Mouse (Mus musculus) right cerebral cortex, postnatal 10 days (tissue): ENCODE measurements around the gene Ash1l.

ENCODE experiments used
- DNase-seq, 2 experiments: peaks; one replicate each; pipeline ENCODE4 v3.0.0; 2021; ENCODE audit warnings: low spot score in 2 of 2

The Ash1l gene

DNA sequence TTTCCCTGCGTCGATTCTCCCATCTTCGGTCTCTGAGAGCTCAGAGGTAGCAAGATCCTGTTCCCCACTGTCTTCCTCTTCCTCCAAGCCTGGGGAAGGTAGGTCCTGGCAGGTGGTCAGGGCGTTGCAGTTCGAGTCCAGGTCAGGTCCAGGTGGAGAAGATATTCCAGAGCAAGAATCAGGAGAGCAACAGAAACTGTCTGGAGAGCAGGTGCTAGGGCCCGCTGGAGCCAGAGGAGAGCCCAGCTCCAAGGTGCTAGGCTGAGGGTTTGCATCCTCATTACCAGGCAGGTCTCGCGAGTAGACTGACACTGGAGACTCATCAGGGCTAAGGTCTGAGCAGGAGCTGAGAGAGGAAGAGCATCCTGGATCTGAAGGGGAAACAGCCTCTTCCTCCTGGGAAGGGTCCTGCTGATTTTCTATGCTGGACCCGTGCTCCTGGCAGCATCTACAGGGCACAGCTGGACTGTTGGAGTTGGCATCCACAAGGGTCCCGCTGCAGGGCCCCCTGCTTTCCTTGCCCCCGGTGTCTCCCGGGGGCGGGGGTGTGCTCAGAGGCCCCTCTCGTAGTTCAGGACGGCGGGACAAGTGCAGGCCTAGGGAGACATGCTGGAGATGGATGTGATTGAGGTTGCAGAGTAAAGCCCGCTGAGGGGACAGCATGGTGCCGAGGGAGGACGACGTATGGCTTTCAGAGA lies 141.5 kb downstream of the Ash1l start:
- peak in 1 of 2 experiments; percentile 52 for DNase-seq

DNA sequence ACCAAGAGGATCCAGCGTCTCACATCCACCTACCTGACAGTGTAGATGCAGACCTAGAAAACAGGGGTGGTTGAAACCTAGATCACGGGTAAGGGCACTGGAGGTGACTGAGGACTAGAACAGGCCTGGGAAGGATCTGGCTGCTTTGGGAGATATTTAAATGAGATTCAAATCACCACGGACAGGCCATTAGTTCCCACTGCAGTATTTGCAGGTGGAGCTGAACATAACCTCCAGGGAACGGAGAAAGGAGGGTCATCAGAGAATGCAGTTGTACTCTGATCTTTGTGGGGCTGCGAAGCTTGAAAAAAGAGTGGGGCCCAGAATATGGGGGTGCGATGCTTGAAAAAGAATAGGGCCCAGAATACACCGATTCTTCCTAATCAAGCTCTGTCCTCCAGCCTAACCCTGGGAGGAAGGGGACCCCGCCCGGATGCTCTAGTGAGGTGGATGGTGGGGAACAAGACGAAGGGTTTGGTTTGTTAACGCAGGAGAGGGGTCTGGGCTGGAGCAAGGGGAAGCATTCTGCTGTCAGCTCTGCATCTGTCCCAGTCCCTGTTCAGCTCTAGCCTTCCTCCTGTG lies 142.2 kb downstream of the Ash1l start:
- peak in 1 of 2 experiments; percentile 52 for DNase-seq

DNA sequence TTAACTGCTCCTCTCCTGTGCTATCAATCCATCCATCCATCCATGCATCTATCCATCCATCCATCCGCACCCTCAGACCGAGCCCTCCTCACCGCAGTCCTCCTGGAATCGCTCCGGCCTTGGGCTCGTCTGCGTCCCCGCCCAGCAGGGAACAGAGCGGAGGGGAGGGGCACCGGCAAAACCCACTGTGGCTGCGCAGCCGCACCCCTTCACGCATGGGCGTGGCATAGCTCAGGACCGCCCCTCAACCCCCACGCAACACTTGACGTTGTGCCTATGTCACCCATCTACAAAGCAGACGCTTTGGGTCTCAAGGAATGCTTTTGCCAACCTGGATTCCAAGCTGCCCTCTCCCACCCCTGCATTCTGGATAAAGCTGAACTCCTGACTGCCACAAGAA lies 142.8 kb downstream of the Ash1l start, which contains the start of gene Rusc1:
Gene Rusc1 (minus strand): TSS at position 137 of the 400 bp plus-strand sequence.
- peak; percentile 96 to 97 for DNase-seq

DNA sequence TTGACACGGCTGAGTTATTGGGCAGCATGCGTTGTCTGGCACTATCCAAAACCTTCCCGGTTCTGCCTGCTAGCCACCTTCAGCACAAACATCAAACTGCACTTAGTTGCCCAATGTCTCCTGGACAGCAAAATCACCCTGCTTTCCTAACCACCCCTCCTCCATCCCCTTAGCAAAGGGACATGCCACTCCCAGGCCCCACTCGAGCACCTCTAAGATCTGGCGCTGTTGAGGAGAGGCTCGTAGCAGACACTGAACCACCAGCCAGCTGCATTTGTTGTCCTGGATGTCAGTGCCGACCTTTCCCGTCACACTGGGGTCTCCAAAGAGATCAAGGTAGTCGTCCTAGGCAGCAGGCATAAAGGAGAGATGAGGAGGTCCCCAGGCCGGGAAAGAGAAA lies 143.6 kb downstream of the Ash1l start:
- no peak for DNase-seq

DNA sequence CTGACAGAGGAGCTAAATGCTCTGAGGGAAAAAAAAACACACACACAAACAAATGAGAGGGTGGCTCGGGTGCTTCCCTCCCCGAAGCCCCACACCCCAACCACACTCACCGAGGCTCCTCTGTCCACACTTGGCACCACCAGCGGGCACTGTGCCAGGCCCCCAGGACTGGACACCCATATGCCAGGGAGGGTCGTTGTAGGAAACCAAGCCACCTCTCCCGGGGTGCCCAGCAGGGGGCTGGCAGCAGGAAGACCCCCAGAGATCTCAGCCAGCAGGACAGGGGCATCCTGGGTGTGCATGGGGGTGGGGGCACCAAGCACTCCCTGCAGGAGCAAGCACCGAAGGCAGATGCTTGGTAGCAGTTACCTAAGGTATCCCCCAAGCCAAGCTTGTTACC lies 150.4 kb downstream of the Ash1l start, which contains the start of gene Gm43738:
Gene Gm43738 (minus strand): TSS at position 289 of the 400 bp plus-strand sequence.
- peak; percentile 63 to 64 for DNase-seq

DNA sequence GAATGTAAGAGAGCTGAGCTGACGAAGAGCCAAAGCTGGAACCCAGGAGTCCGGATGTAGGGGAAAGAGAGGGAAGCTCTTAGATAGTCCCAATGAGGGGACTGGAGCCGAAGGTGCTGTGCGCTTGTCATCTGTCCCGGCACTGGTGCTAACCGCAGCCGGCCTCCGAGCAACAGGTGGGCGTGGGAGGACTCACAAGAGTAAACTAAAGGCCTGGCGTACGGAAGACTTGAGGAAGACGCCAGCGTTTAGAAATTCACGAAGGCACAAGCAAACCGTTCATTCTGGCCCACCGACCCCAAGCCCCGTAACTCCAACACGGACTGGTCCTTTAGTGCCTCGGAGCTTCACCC lies 151.0 kb downstream of the Ash1l start:
- DNase-seq: peak in 1 of 2 experiments; percentile 60

DNA sequence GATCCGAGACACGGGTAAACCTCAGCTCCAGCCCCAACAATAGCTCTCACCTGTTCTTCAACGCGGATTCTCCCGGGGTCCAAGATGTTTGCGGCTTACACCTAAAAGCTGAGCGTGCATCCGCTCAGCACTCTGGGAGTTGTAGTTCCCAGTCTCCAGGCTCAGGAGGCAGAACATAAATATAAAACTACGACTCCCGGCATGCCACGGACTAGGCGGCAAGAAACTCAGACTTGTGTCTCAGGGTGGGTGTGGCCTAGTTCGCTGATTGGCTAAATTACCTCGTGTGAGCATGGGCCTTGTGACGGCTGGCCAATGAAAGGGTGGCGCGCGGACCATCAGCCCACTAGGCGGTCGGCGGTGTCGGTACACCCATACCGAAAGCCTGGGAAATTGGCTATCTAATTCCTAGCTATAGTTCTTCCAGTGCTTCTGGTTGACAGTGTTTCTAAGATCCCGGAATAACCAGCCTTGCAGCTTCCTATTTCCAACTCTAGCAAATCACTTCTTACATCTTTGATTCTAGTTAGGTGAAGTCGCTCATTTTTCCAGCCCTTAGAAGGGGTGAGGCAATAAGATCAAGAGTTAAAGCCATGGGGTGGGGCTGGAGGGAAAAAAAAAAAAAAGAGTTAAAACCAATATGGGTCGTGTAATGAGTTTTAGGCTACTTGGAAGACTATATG lies 151.5 kb downstream of the Ash1l start, which contains the start of gene Fdps:
Gene Fdps (minus strand): TSS at position 148 of the 683 bp plus-strand sequence.
- DNase-seq: peak; percentile 98 to 100

DNA sequence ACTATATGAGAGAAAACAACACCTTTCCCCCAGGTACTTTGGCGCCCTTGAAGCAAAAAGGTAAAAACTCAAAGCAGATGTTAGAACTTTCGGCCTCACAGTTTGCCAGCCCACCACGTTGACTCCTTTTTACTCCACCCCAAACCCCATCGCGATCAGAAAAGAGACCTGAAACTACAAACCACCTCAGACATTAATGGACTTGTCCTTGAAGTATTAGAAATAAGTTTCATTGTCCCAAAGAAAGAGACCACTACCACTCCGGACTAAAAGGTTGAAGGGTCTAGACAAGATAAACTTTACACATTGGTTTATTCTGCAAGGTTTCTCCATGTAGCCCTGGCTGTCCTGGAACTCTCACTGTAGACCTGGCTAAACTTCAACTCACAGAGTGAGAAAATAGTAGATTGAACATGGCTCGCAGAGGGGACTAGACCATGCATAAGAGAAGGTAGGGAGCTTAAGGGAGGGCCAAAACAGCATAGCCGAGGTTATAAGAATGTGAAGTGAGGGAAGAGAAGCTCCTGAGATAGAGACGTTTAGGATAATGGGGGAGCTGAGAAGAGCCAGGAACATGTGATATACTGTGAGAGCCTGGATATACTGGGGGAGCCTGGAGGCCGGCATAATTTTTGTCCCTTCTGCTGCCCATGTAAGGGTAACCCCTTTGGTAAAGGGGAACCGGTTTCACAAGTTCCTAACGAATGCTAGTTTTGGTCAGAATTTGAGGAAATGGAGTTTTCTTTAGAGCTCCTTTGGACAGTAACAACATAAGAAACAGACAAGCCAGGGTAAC lies 152.3 kb downstream of the Ash1l start:
- DNase-seq: no peak

DNA sequence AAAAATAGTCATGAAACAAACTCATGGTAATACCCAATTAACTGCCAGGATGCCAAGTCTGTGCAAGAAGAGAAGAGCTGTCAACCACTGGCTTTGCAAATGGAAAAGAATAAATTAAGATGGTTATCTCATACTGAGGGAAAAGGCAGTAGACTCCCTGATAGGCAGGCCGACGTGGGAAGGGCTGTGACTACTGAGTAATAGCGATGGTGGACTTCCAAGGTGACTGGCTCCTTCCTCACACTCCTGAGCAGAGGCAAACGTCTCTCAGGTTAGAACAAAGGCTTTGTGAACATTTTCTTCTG lies 152.8 kb downstream of the Ash1l start:
- no peak for DNase-seq

DNA sequence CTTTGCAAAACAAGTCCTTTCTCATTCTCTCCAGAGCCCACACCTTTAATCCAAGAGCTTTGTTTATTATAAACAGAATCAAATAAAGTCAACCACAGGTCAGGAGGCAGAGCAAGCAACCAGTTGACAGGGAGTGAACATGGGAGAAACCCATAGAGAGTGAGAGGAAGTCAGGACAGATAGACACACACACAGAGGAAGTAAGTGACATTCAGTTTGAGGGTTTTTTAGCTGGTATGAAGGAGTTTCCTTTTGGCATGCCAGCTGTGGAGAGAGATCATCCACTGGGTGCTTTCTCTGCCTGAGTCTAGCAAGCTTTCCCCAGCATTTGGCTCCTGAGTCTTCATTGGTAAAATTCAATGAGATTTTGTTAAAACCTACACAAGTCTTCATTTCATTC lies 156.5 kb downstream of the Ash1l start:
- no peak for DNase-seq

DNA sequence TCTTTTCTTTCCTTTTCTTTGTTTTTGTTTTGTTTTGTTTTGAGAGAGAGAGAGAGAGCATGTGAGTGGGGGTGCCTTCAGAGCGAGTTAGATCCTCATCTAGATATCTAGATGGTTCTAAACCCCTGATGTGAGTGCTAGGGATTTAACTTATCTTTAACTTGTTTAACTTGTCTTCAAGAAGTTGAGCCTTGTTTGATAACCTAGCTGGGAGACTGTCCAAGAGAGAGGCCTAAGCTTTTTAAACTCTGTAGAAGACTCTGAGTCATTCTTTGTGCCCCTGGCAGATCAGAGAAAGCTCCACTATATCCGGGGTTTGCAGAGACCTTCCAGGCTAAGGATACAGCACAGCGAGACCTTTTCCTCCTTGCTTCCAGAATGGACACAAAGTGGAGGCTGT lies 157.1 kb downstream of the Ash1l start:
- DNase-seq: no peak

DNA sequence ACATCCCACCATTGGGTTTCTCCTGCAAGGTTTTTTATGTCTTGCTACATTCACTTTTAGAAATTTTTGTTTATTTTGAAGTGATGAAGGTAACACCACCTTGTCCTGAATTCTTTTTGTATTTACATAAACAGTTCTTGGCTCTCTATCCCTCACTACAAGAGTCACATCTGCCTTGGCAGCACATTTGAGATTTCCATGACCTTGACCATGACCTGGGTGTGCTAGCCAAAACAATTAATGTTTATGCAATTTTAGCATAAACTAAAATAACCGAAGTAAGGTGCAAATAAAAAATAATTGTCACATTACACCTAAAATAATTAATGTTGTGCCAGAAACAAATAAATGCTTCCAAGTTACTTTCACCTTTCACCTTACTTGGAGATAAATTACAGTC lies 157.7 kb downstream of the Ash1l start:
- DNase-seq: no peak

DNA sequence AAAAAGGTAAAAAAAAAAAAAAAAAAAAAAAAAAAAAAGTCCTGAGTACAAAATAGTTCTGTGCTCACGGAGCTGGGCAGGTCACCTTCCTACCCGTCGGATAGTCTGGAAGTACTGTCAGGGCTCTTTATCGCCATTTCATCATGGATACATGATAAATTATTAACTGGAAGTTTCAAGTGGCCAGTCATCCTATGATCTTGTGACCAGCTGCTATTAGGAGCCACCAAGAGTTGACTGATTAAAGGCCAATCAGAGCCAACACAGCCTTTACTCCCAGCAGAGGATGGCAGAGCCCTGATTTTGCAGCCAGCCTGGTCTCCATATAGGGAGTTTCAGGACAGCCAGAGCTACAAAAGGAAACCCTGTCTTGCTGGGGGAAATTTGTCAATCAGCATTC lies 162.6 kb downstream of the Ash1l start:
- no peak for DNase-seq

DNA sequence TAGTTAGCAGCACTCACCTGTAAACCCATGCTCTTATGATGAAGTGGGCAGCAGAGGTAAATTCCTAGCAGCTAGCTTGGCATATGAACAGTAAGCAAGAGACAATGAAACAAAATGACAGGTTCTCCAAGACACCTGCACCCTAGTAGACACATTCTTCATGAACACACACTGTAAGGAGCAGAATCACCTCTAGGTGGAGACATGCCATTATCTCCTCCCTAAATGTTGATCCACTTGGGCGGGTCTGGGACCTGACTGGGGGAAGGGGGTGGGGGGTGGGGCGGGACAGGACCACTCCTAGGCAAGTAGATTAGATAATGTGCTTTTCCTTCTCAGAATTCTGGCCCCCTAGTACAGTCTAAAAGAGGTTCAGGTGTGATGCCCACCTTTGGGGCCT lies 165.1 kb downstream of the Ash1l start:
- DNase-seq: no peak

DNA sequence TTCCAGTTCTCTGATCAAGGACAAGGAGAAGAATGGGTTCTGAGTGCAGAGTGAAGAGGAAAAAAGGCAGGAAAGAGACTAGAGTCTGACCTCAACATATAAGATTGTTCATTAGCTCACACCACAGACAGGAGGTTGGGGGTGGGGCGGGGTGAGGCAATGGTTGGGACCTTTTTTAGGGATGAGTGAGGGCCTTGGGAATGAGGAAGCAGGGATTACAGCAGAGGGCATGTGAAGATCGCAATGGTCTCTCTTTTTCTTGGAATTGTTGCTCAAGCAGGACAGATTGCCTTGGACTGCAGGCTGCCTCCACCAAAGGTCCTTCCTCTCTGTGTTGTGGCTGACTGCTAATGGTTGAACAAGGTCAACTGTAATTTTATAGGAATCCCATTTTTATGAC lies 172.9 kb downstream of the Ash1l start:
- DNase-seq: no peak

DNA sequence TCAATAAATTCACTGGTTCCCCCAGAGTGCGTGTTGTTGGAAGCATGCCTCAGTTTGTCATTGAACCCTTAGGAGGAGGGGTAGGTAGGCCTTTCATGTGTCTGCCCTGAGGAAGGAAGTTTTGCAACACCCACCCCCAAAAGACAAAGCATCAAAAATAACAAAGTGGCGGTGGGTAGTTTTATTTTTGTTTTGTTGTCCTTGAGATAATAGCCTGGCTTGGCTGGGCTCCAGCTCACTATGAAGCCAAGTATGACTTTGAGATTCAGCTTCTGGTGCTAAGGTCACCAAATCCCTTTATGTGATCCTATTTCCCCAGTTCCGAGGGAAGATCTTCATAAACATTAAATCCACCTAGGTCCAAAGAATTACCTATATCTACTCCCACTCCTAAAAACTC lies 173.8 kb downstream of the Ash1l start:
- DNase-seq: no peak

DNA sequence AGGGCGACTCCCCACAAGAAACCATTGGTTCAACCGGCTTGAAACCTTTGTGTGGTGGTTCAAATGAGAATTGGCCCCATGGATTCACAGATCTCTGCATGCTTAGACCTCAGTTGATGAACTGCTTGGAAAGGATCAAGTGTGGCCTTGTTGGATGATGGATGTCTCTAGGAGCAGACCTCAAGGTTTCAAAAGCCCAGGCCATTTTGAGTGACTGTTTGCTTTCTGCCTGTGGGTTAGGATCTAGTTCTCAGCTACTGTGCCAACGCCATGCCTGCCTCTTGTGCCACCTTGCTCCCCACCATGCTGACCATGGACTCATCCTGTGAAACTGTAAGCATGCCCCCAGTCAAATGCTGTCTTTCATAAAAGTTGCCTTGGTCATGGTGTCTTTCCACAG lies 175.6 kb downstream of the Ash1l start:
- DNase-seq: no peak
